Comparison of ENCODE assay signal across 12 mouse cellular contexts in genomic region chr4:43260096-43260495, GRCm38 (mm10). TPM values are rescaled to one million over a fixed set of nuclear protein-coding genes. Genes with fewer than 3 reads are reported as not detected.
DNase-seq lines count a peak whose midpoint lies in the region; ATAC-seq and TF ChIP-seq lines count a peak whose summit lies in the region.
"Had no signal": no experiment of that assay in that cellular context is flagged by ENCODE, and none has a peak within 500 bp of the region (broad histone marks: within the 10 kb centered on the region; RNA-seq: fewer than 3 reads in every experiment).

No protein-coding gene starts in this region.

- H3K27me3 ChIP-seq in liver, postnatal 0 days (ENCODE audit: insufficient read depth, low read length), result no peaks in the 10 kb centered on the region

- no peak for TF ChIP-seq EP300 in liver, postnatal 0 days (IDR thresholded peaks at IDR 0.05; ENCODE audit: low read depth)

- no peak for TF ChIP-seq CTCF in liver, postnatal 0 days (IDR thresholded peaks at IDR 0.05; ENCODE audit: low read depth)
- no peak for TF ChIP-seq CTCF in brain, embryonic 14.5 days (IDR thresholded peaks at IDR 0.05; ENCODE audit: borderline replicate concordance, extremely low read depth, insufficient read depth, insufficient read length)

- no peak overlapping the region for H3K4me3 ChIP-seq in liver, postnatal 0 days (ENCODE audit: low read depth, low read length)

- no peak overlapping the region for H3K4me2 ChIP-seq in liver, postnatal 0 days (ENCODE audit: low read depth, low read length)
- H3K4me2 ChIP-seq: midbrain, embryonic 11.5 days had no signal

- no peaks in the 10 kb centered on the region for H3K36me3 ChIP-seq in liver, postnatal 0 days (replicated peaks; ENCODE audit: insufficient read depth, low read length)
- H3K36me3 ChIP-seq: G1E had no signal

- H3K9ac ChIP-seq in liver, postnatal 0 days (replicated peaks), result no peak overlapping the region
- H3K9ac ChIP-seq: liver, embryonic 14.5 days had no signal

- no peaks in the 10 kb centered on the region for H3K4me1 ChIP-seq in liver, postnatal 0 days (ENCODE audit: insufficient read depth)

- no peak for ATAC-seq in liver, postnatal 0 days
- no peak for ATAC-seq in cerebellum, adult (ENCODE audit: insufficient number of reproducible peaks, low FRiP score, low TSS enrichment)

- no peaks in the 10 kb centered on the region for H3K9me3 ChIP-seq in liver, postnatal 0 days (ENCODE audit: low read length)
- H3K9me3 ChIP-seq: G1E had no signal

- TF ChIP-seq POLR2A in brain, embryonic 14.5 days (IDR thresholded peaks at IDR 0.05; ENCODE audit: borderline replicate concordance, extremely low read depth, insufficient read depth, insufficient read length, poor library complexity, severe bottlenecking), result no peak

- no peak overlapping the region for H3K27ac ChIP-seq in liver, postnatal 0 days (ENCODE audit: low read depth)
- H3K27ac ChIP-seq: liver, embryonic 14.5 days had no signal

- peak; percentile 10 for DNase-seq in adrenal gland, postnatal 25 days
- no peak for DNase-seq in adrenal gland, adult 18-20 months (ENCODE audit: low spot score in 2 of 2)
- peak; percentile 8 for DNase-seq in liver
- DNase-seq in liver, postnatal 0 days, result no peak
- DNase-seq in brain, embryonic 14.5 days (ENCODE audit: low read depth), result peak; percentile 22
- DNase-seq in kidney, postnatal 4 days, result peak; percentile 64 to 69
- no peak for DNase-seq in layer of hippocampus, adult 9-11 months
- DNase-seq: B cell, adult 2 months had no signal

- WGBS in liver, postnatal 0 days (ENCODE audit: insufficient replicate concordance), result 63% methylated on average over 5 of the region's 5 CpGs

RNA-seq across cellular contexts. Expression of gene Atp8b5, which starts 6.9 kb away (rescaled TPM):
- 0.57 and 1.2 TPM in 2 replicates for total RNA-seq in adrenal gland, postnatal 25 days (2021)
- total RNA-seq in adrenal gland, adult 18-20 months (2021), result under 1 TPM; 0.30 to 0.83 TPM
- 0.02 and 0.13 TPM in 2 replicates for polyA plus RNA-seq in liver, postnatal 0 days (2015; fragmentation: Nextera tagmentation; extraction: Ambion mirVana)
- polyA plus RNA-seq in brain, embryonic 14.5 days (2012; rRNA removed), result 0.63 and 0.88 TPM in 2 replicates

Comparison
In these comparisons a context has a peak if more than half of its experiments do, and no peak if none do; other contexts are left out.
1. DNase-seq: peak in adrenal gland, postnatal 25 days (single experiment), liver (single experiment), brain, embryonic 14.5 days (single experiment) and kidney, postnatal 4 days (2 of 2); none in adrenal gland, adult 18-20 months (0 of 2), liver, postnatal 0 days (single experiment) and layer of hippocampus, adult 9-11 months (single experiment).